Mouse (Mus musculus) sigmoid colon, adult 10 weeks (tissue): ENCODE measurements around the gene Atp5g1. TPM values are rescaled to one million over a fixed set of nuclear protein-coding genes. Genes with fewer than 3 reads are reported as not detected.

Experiments
- polyA plus RNA-seq: library from polyadenylated mRNA; stranded (reverse); fragments of 350-450 nt; fragmentation: Illumina TruSeq; extraction: RNeasy Lipid Tissue Mini Kit (QIAGEN cat#74804); gene quantifications from one replicate; pipeline ENCODE4 v1.2.3, GENCODE M21; 2014; ENCODE audit warnings: low read depth, low replicate concordance

Gene Atp5g1
- 4.0 TPM for polyA plus RNA-seq

GRCm38 (mm10) chr11:96075509-96076220, at the start of gene Atp5g1:
Atp5g1 (minus strand) TSS chr11:96075670.

GRCm38 (mm10) chr11:96111751-96112150, 36.3 kb upstream of the Atp5g1 start, which contains the start of gene Calcoco2:
Calcoco2 (minus strand) TSS chr11:96111964.

GRCm38 (mm10) chr11:96065215-96065911, 10.1 kb downstream of the Atp5g1 start, which contains the start of gene Ube2z:
Ube2z (minus strand) TSS chr11:96065388.

GRCm38 (mm10) chr11:96034596-96035052, 40.8 kb downstream of the Atp5g1 start, which contains the start of gene Snf8:
Snf8 (plus strand) TSS chr11:96034885.

Other genes starting within 250 kb of the Atp5g1 start
- 3.2 TPM for gene Gngt2, start 238.5 kb downstream of the Atp5g1 start, polyA plus RNA-seq
- gene Abi3, start 233.2 kb downstream of the Atp5g1 start, polyA plus RNA-seq: 0.47 TPM
- gene B4galnt2, start 160.8 kb downstream of the Atp5g1 start, polyA plus RNA-seq: 194 TPM
- gene Igf2bp1, start 69.7 kb downstream of the Atp5g1 start, polyA plus RNA-seq: 0.16 TPM
- not detected for gene Gip, start 51.1 kb downstream of the Atp5g1 start, polyA plus RNA-seq
- gene Snf8, start 40.8 kb downstream of the Atp5g1 start, polyA plus RNA-seq: 24.5 TPM
- 26.5 TPM for gene Ube2z, start 10.3 kb downstream of the Atp5g1 start, polyA plus RNA-seq
- gene Calcoco2, start 36.3 kb upstream of the Atp5g1 start, polyA plus RNA-seq: not detected
- gene Ttll6, start 58.1 kb upstream of the Atp5g1 start, polyA plus RNA-seq: 24.0 TPM
- gene Hoxb13, start 118.6 kb upstream of the Atp5g1 start, polyA plus RNA-seq: 39.6 TPM
- 92.7 TPM for gene Hoxb9, start 195.8 kb upstream of the Atp5g1 start, polyA plus RNA-seq
- gene Hoxb8, start 206.2 kb upstream of the Atp5g1 start, polyA plus RNA-seq: 0.25 TPM
- gene Hoxb7, start 211.0 kb upstream of the Atp5g1 start, polyA plus RNA-seq: 2.6 TPM
- 2.7 TPM for gene Hoxb6, start 216.8 kb upstream of the Atp5g1 start, polyA plus RNA-seq
- gene Hoxb5, start 227.7 kb upstream of the Atp5g1 start, polyA plus RNA-seq: 2.6 TPM
- gene Hoxb4, start 242.6 kb upstream of the Atp5g1 start, polyA plus RNA-seq: 2.0 TPM
- 5.5 TPM for gene Hoxb3, start 247.7 kb upstream of the Atp5g1 start, polyA plus RNA-seq